In the genomic region with DNA sequence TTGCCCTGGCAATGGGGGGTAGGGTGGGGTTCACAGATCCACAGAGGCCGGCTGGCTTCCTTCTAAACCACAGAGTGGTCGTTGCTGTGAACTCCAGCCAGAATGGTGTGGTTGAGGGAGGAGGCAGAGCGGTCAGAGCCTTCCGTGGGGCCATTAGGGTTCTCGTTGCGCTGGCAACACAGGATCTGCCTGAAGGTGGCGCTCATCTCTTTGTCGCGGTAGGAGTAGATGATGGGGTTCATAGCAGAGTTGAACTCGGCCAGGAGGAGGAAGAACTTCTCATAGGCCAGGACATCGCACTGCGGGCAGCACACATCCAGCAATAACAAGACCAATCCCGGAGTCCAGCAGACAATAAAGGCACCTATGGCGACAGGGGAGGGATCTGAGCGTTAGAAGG, we compare ENCODE assay signal across 20 mouse cellular contexts.
DNase-seq lines count a peak whose midpoint lies in the region; ATAC-seq and TF ChIP-seq lines count a peak whose summit lies in the region.
"Had no signal": no experiment of that assay in that cellular context is flagged by ENCODE, and none has a peak within 500 bp of the region (broad histone marks: within the 10 kb centered on the region; RNA-seq: fewer than 3 reads in every experiment).

No protein-coding gene starts in this region.

- H3K27ac ChIP-seq in liver, embryonic 14.5 days, result no peak overlapping the region
- H3K27ac ChIP-seq in ES-E14 (ENCODE audit: insufficient read depth, low read depth, low read length, poor library complexity, severe bottlenecking), result no peak overlapping the region
- no peak overlapping the region for H3K27ac ChIP-seq in small intestine, adult 2 months (ENCODE audit: insufficient read depth, low read depth, low read length)
- H3K27ac ChIP-seq in kidney, embryonic 16.5 days (ENCODE audit: low read length), result no peak overlapping the region
- H3K27ac ChIP-seq: forebrain, embryonic 12.5 days; kidney, postnatal 0 days; limb, embryonic 15.5 days; neural tube, embryonic 13.5 days had no signal

- no peaks in the 10 kb centered on the region for H3K36me3 ChIP-seq in liver, embryonic 14.5 days (replicated peaks; ENCODE audit: control insufficient read depth, insufficient read depth, low read depth)
- H3K36me3 ChIP-seq in ES-E14 (ENCODE audit: control insufficient read depth, insufficient read depth, low read length, poor library complexity, severe bottlenecking), result no peaks in the 10 kb centered on the region
- H3K36me3 ChIP-seq in small intestine, adult 2 months (ENCODE audit: control insufficient read depth, insufficient read depth, low read length), result peaks cover 10% of the 10 kb centered on the region
- peaks cover 5% of the 10 kb centered on the region; the same call in 1 of the 2 replicates for H3K36me3 ChIP-seq in kidney, embryonic 16.5 days (ENCODE audit: insufficient read depth, low read length)
- H3K36me3 ChIP-seq: neural tube, embryonic 13.5 days had no signal

- H3K9me3 ChIP-seq in liver, embryonic 14.5 days (ENCODE audit: control insufficient read depth, low read length), result no peaks in the 10 kb centered on the region
- no peaks in the 10 kb centered on the region for H3K9me3 ChIP-seq in ES-E14 (ENCODE audit: control insufficient read depth, insufficient read depth, low read depth, low read length)
- H3K9me3 ChIP-seq in kidney, embryonic 16.5 days (ENCODE audit: low read length), result no peaks in the 10 kb centered on the region
- H3K9me3 ChIP-seq: forebrain, embryonic 12.5 days; limb, embryonic 15.5 days; neural tube, embryonic 13.5 days had no signal

- WGBS in liver, embryonic 14.5 days (ENCODE audit: insufficient replicate concordance), result 69% methylated on average over 15 of the region's 15 CpGs
- 89% methylated on average over 15 of the region's 15 CpGs for WGBS in small intestine, adult 2 months
- WGBS in kidney, embryonic 16.5 days, result 87% methylated on average over 15 of the region's 15 CpGs

- no peaks in the 10 kb centered on the region for H3K4me1 ChIP-seq in liver, embryonic 14.5 days (replicated peaks; ENCODE audit: control insufficient read depth in 2 of 2, insufficient read depth in 2 of 2, low read length in 1 of 2)
- H3K4me1 ChIP-seq in ES-E14 (ENCODE audit: control insufficient read depth in 2 of 2, insufficient read depth in 2 of 2, low read length in 2 of 2, poor library complexity in 1 of 2), result no peaks in the 10 kb centered on the region
- H3K4me1 ChIP-seq in small intestine, adult 2 months (ENCODE audit: control insufficient read depth, insufficient read depth, insufficient read length, low read length), result peaks cover 4% of the 10 kb centered on the region
- H3K4me1 ChIP-seq in kidney, embryonic 16.5 days (ENCODE audit: insufficient read depth, low read length), result peaks cover 7% of the 10 kb centered on the region

- no peak for TF ChIP-seq POLR2A in small intestine, adult 2 months (IDR thresholded peaks at IDR 0.05; ENCODE audit: low read depth, low read length)

- TF ChIP-seq CTCF in liver, embryonic 14.5 days (IDR thresholded peaks at IDR 0.05; ENCODE audit: low read depth), result peak; percentile 35; the same call in 1 of the 2 replicates
- TF ChIP-seq CTCF in small intestine, adult 2 months (IDR thresholded peaks at IDR 0.05; ENCODE audit: extremely low read depth, insufficient read length, insufficient replicate concordance, low read depth, low read length), result peak; percentile 22; the same call in 1 of the 2 replicates

- peak; percentile 24 for DNase-seq in adrenal gland, postnatal 10 days
- no peak for DNase-seq in adrenal gland, adult 18-20 months (ENCODE audit: low spot score in 2 of 2)
- DNase-seq in liver, embryonic 14.5 days (ENCODE audit: low read depth in 3 of 3, low spot score in 3 of 3), result no peak
- DNase-seq in liver, result no peak
- peak; percentile 39 for DNase-seq in ES-E14 (ENCODE audit: low read depth, low spot score)
- DNase-seq: B cell, adult 2 months; cerebellum, postnatal 10 days; embryo, embryonic 11 days; heart, postnatal 4 days; lung, postnatal 14 days; retina, postnatal 1 day; thymus, postnatal 14 days had no signal

- no peak for TF ChIP-seq EP300 in liver, embryonic 14.5 days (IDR thresholded peaks at IDR 0.05; ENCODE audit: low read depth)

- in situ Hi-C loops in ES-E14 (cut with MboI; ENCODE audit: low sequenced_read_pairs in 2 of 2, unreplicated experiment in 2 of 2), result no loop called here

- no peak for ATAC-seq in liver, embryonic 14.5 days (ENCODE audit: insufficient read depth)
- ATAC-seq in kidney, embryonic 16.5 days (ENCODE audit: low FRiP score, low TSS enrichment), result no peak
- ATAC-seq in frontal cortex, adult (ENCODE audit: low TSS enrichment), result no peak

- H3K4me3 ChIP-seq in liver, embryonic 14.5 days (ENCODE audit: insufficient read depth in 1 of 2, low read depth in 2 of 2, low read length in 2 of 2), result no peak overlapping the region
- H3K4me3 ChIP-seq in ES-E14 (ENCODE audit: insufficient read depth in 1 of 2, low read depth in 1 of 2, low read length in 2 of 2, poor library complexity in 1 of 2, severe bottlenecking in 1 of 2), result no peak overlapping the region
- H3K4me3 ChIP-seq in small intestine, adult 2 months (ENCODE audit: low read depth, low read length), result no peak overlapping the region
- no peak overlapping the region for H3K4me3 ChIP-seq in kidney, embryonic 16.5 days (ENCODE audit: low read length)
- H3K4me3 ChIP-seq: forebrain, embryonic 12.5 days; limb, embryonic 15.5 days; neural tube, embryonic 13.5 days had no signal

- H3K27me3 ChIP-seq in liver, embryonic 14.5 days (ENCODE audit: control insufficient read depth, insufficient read depth, low read length), result no peaks in the 10 kb centered on the region
- no peaks in the 10 kb centered on the region for H3K27me3 ChIP-seq in small intestine, adult 2 months (ENCODE audit: control insufficient read depth, insufficient read depth, low read length)
- H3K27me3 ChIP-seq in kidney, embryonic 16.5 days (ENCODE audit: insufficient read depth, low read length), result no peaks in the 10 kb centered on the region
- H3K27me3 ChIP-seq: forebrain, embryonic 12.5 days; limb, embryonic 15.5 days; neural tube, embryonic 13.5 days had no signal

- H3K9ac ChIP-seq in liver, embryonic 14.5 days (replicated peaks), result no peak overlapping the region
- H3K9ac ChIP-seq in ES-E14 (ENCODE audit: insufficient read depth, low read depth, low read length, poor library complexity, severe bottlenecking), result no peak overlapping the region
- H3K9ac ChIP-seq in kidney, embryonic 16.5 days (replicated peaks; ENCODE audit: low read length), result no peak overlapping the region
- H3K9ac ChIP-seq: forebrain, embryonic 12.5 days; limb, embryonic 15.5 days; neural tube, embryonic 13.5 days had no signal

- H3K4me2 ChIP-seq in liver, embryonic 14.5 days (ENCODE audit: low read depth), result no peak overlapping the region
- no peak overlapping the region for H3K4me2 ChIP-seq in kidney, embryonic 16.5 days (replicated peaks; ENCODE audit: low read depth, low read length)
- H3K4me2 ChIP-seq: forebrain, embryonic 12.5 days; heart, embryonic 11.5 days; limb, embryonic 15.5 days; neural tube, embryonic 13.5 days had no signal

TF ChIP-seq in ES-E14, 5 proteins besides CTCF, POLR2A, EP300 and RAD21:
- TF ChIP-seq MAFK (IDR thresholded peaks at IDR 0.05; ENCODE audit: insufficient read depth, low read depth, low read length) (no peak), ZC3H11A (IDR thresholded peaks at IDR 0.05; ENCODE audit: borderline replicate concordance, low read depth, low read length) (0 out of 2 replicates have a peak, but pooled peaks have one; percentile 14), ZNF384 (IDR thresholded peaks at IDR 0.05; ENCODE audit: low read depth, low read length) (no peak), HCFC1 (IDR thresholded peaks at IDR 0.05; ENCODE audit: borderline replicate concordance, insufficient read depth, low read length) (no peak), CHD2 (IDR thresholded peaks at IDR 0.05; ENCODE audit: low read depth, low read length) (no peak)

Comparison
In these comparisons a context has a peak if more than half of its experiments do, and no peak if none do; other contexts are left out.
1. DNase-seq: peak in adrenal gland, postnatal 10 days (single experiment) and ES-E14 (single experiment); none in adrenal gland, adult 18-20 months (0 of 2), liver, embryonic 14.5 days (0 of 3) and liver (single experiment).